Mouse (Mus musculus) C2C12 (cell line): ENCODE data around the gene Dazap2. TPM values are rescaled to one million over a fixed set of nuclear protein-coding genes. Genes with fewer than 3 reads are reported as not detected.
A peak's percentile ranks its signal among the peaks of the same experiment; 100 is the strongest.

Experiments
- H3K27me3 ChIP-seq: one replicate; pipeline ENCODE4 v1.6.1; 2011; ENCODE audit not compliant: control insufficient read depth, insufficient read depth, insufficient read length
- H3K36me3 ChIP-seq: one replicate; pipeline ENCODE4 v1.6.1; 2011; ENCODE audit not compliant: control insufficient read depth, insufficient read depth
- H3K4me3 ChIP-seq: one replicate; pipeline ENCODE4 v1.5.1; 2011; ENCODE audit warnings: mild to moderate bottlenecking, control low read depth; ENCODE audit not compliant: poor library complexity, insufficient read depth, severe bottlenecking
- H3K79me2 ChIP-seq: one replicate; pipeline ENCODE4 v1.6.1; 2011; ENCODE audit not compliant: control insufficient read depth, insufficient read depth
- H3K79me3 ChIP-seq: one replicate; pipeline ENCODE4 v1.6.1; 2011; ENCODE audit warnings: low read depth, control low read depth
- H3ac ChIP-seq: one replicate; pipeline ENCODE3; 2011; ENCODE audit warnings: low read depth; ENCODE audit not compliant: control insufficient read depth, insufficient read length
- CEBPB ChIP-seq: IDR thresholded peaks from one replicate; pipeline ENCODE4 v1.6.1; 2011; ENCODE audit warnings: low read depth, mild to moderate bottlenecking, control low read depth, moderate library complexity
- CTCF ChIP-seq: IDR thresholded peaks from one replicate; pipeline ENCODE4 v1.5.1; 2011; ENCODE audit not compliant: control insufficient read depth, insufficient read depth, insufficient read length
- FOSL1 ChIP-seq: IDR thresholded peaks from one replicate; pipeline ENCODE4 v1.8.0; 2011; ENCODE audit warnings: mild to moderate bottlenecking, low read length; ENCODE audit not compliant: poor library complexity, insufficient read depth, severe bottlenecking
- MAX ChIP-seq: IDR thresholded peaks from one replicate; pipeline ENCODE4 v1.6.1; 2011; ENCODE audit warnings: mild to moderate bottlenecking, control low read depth
- MYOD1 ChIP-seq: IDR thresholded peaks from one replicate; pipeline ENCODE4 v1.6.1; 2011; ENCODE audit warnings: low read depth; ENCODE audit not compliant: control insufficient read depth, insufficient read length
- MYOG ChIP-seq: IDR thresholded peaks from one replicate; pipeline ENCODE4 v1.6.1; 2011; ENCODE audit not compliant: control insufficient read depth, insufficient read length; ENCODE audit errors: extremely low read depth
- USF1 ChIP-seq: IDR thresholded peaks from one replicate; pipeline ENCODE4 v1.6.1; 2011; ENCODE audit warnings: low read depth, mild to moderate bottlenecking, control low read depth, moderate library complexity
- polyA plus RNA-seq: library from polyadenylated mRNA; unstranded; fragments of >200 nt; fragmentation: generic; extraction: Trizol; gene quantifications from one replicate; pipeline ENCODE4 v1.2.1, GENCODE M21; 2012; ENCODE audit warnings: missing spikeins

Dazap2 gene
- polyA plus RNA-seq, 1 experiment = 142 TPM

- Histone ChIP-seq H3K27me3 (no peaks in the 10 kb centered on the region), H3K36me3 (peaks cover 4% of the 10 kb centered on the region), H3ac (no peak overlapping the region), H3K4me3 (no peak overlapping the region), H3K79me3 (peaks cover 11% of the 10 kb centered on the region), H3K79me2 (peaks cover 11% of the 10 kb centered on the region)
- TF ChIP-seq CEBPB (no peak), FOSL1 (no peak), MYOG (no peak), MAX (no peak), MYOD1 (no peak), CTCF (no peak), USF1 (no peak)
Observed at GRCm38 (mm10) chr15:100611951-100612350, 3.2 kb upstream of the Dazap2 start.

- Histone ChIP-seq H3K27me3 (no peaks in the 10 kb centered on the region), H3K4me3 (no peak overlapping the region), H3K79me2 (peaks cover 16% of the 10 kb centered on the region), H3K79me3 (peaks cover 14% of the 10 kb centered on the region), H3K36me3 (peaks cover 9% of the 10 kb centered on the region), H3ac (no peak overlapping the region)
- TF ChIP-seq CTCF (peak; percentile 45), MYOG (no peak), USF1 (no peak), MAX (no peak)
Observed at GRCm38 (mm10) chr15:100612432-100612831, 2.7 kb upstream of the Dazap2 start.

- peak; percentile 53 for TF ChIP-seq MAX
- TF ChIP-seq CEBPB = no peak
- TF ChIP-seq CTCF = peak; percentile 96
- TF ChIP-seq FOSL1 = no peak
- TF ChIP-seq USF1 = no peak
- no peaks in the 10 kb centered on the region for H3K27me3 ChIP-seq
- H3ac ChIP-seq = no peak overlapping the region
- H3K36me3 ChIP-seq = peaks cover 21% of the 10 kb centered on the region
- peaks cover 21% of the 10 kb centered on the region for H3K79me2 ChIP-seq
- no peak overlapping the region for H3K4me3 ChIP-seq
- H3K79me3 ChIP-seq = peaks cover 15% of the 10 kb centered on the region
Observed at GRCm38 (mm10) chr15:100613584-100613983, 1.6 kb upstream of the Dazap2 start.

GRCm38 (mm10) chr15:100614218-100614995, 742 bp upstream of the Dazap2 start:
- Histone ChIP-seq H3ac (peak overlapping the region; percentile 80), H3K79me2 (peaks cover 21% of the 10 kb centered on the region), H3K79me3 (peaks cover 15% of the 10 kb centered on the region), H3K36me3 (peaks cover 29% of the 10 kb centered on the region), H3K4me3 (peak overlapping the region; percentile 100), H3K27me3 (no peaks in the 10 kb centered on the region)
- TF ChIP-seq CEBPB = no peak
- no peak for TF ChIP-seq FOSL1
- no peak for TF ChIP-seq MYOD1
- no peak for TF ChIP-seq MAX
- no peak for TF ChIP-seq CTCF
- TF ChIP-seq MYOG = no peak
- no peak for TF ChIP-seq USF1

GRCm38 (mm10) chr15:100615825-100616220, 674 bp downstream of the Dazap2 start:
- Histone ChIP-seq H3K27me3 (no peaks in the 10 kb centered on the region), H3K79me3 (peaks cover 15% of the 10 kb centered on the region), H3K4me3 (peak overlapping the region; percentile 100), H3ac (peak overlapping the region; percentile 52), H3K36me3 (peaks cover 43% of the 10 kb centered on the region), H3K79me2 (peaks cover 21% of the 10 kb centered on the region)
- no peak for TF ChIP-seq FOSL1
- TF ChIP-seq MAX = peak; percentile 20

- Histone ChIP-seq H3K27me3 (no peaks in the 10 kb centered on the region), H3ac (peak overlapping the region; percentile 52), H3K4me3 (peak overlapping the region; percentile 100), H3K79me3 (peaks cover 15% of the 10 kb centered on the region), H3K36me3 (peaks cover 47% of the 10 kb centered on the region), H3K79me2 (peaks cover 21% of the 10 kb centered on the region)
- TF ChIP-seq USF1 (no peak), CEBPB (no peak), FOSL1 (no peak), CTCF (no peak), MYOG (no peak), MAX (no peak), MYOD1 (no peak)
Observed at GRCm38 (mm10) chr15:100616221-100616620, 1.1 kb downstream of the Dazap2 start.
